Mouse (Mus musculus): ENCODE results near the gene 4933407L21Rik. TPM values are rescaled to one million over a fixed set of nuclear protein-coding genes. Genes with fewer than 3 reads are reported as not detected.

4933407L21Rik gene
- polyA plus RNA-seq, 1 experiment from 2014 or later = 0.46 TPM

- Histone ChIP-seq H3K9ac (ENCODE audit: low read depth, low read length) (no peak overlapping the region), H3K4me1 (replicated peaks; ENCODE audit: control insufficient read depth, insufficient read depth, low read length) (peaks cover 7% of the 10 kb centered on the region), H3K27ac (ENCODE audit: low read depth, low read length) (no peak overlapping the region), H3K4me2 (replicated peaks; ENCODE audit: low read depth, low read length) (no peak overlapping the region), H3K36me3 (ENCODE audit: control insufficient read depth, insufficient read depth, low read length) (no peaks in the 10 kb centered on the region), H3K4me3 (ENCODE audit: low read depth, low read length) (no peak overlapping the region), H3K27me3 (ENCODE audit: control insufficient read depth, insufficient read depth, low read length) (no peaks in the 10 kb centered on the region), H3K9me3 (ENCODE audit: control insufficient read depth, low read length) (no peaks in the 10 kb centered on the region)
- ATAC-seq (ENCODE audit: low FRiP score) = no peak
- 73% methylated on average over 6 of the region's 6 CpGs for WGBS
- DNase-seq (ENCODE audit: low spot score) = no peak
Measured at GRCm38 (mm10) chr1:85936265-85936664, 8.0 kb downstream of the 4933407L21Rik start.

- 80% methylated on average over 1 of the region's 1 CpGs for WGBS
- no peak for DNase-seq (ENCODE audit: low spot score)
Measured at GRCm38 (mm10) chr1:85937323-85937722, 9.0 kb downstream of the 4933407L21Rik start.

GRCm38 (mm10) chr1:85942318-85942717 lies 14.0 kb downstream of the 4933407L21Rik start:
- Histone ChIP-seq H3K36me3 (ENCODE audit: control insufficient read depth, insufficient read depth, low read length) (no peaks in the 10 kb centered on the region), H3K4me2 (replicated peaks; ENCODE audit: low read depth, low read length) (no peak overlapping the region), H3K9me3 (ENCODE audit: control insufficient read depth, low read length) (no peaks in the 10 kb centered on the region), H3K27ac (ENCODE audit: low read depth, low read length) (no peak overlapping the region), H3K4me1 (replicated peaks; ENCODE audit: control insufficient read depth, insufficient read depth, low read length) (no peaks in the 10 kb centered on the region), H3K27me3 (ENCODE audit: control insufficient read depth, insufficient read depth, low read length) (no peaks in the 10 kb centered on the region), H3K9ac (ENCODE audit: low read depth, low read length) (no peak overlapping the region), H3K4me3 (ENCODE audit: low read depth, low read length) (no peak overlapping the region)
- ATAC-seq (ENCODE audit: low FRiP score) = no peak
- no peak for DNase-seq (ENCODE audit: low spot score)
- 88% methylated on average over 8 of the region's 8 CpGs for WGBS

More at GRCm38 (mm10) chr1:85937323-85937722, 9.0 kb downstream of the 4933407L21Rik start:
- Histone ChIP-seq H3K4me1 (replicated peaks; ENCODE audit: control insufficient read depth, insufficient read depth, low read length) (peaks cover 7% of the 10 kb centered on the region), H3K9me3 (ENCODE audit: control insufficient read depth, low read length) (no peaks in the 10 kb centered on the region), H3K27ac (ENCODE audit: low read depth, low read length) (no peak overlapping the region), H3K36me3 (ENCODE audit: control insufficient read depth, insufficient read depth, low read length) (no peaks in the 10 kb centered on the region), H3K9ac (ENCODE audit: low read depth, low read length) (no peak overlapping the region), H3K4me2 (replicated peaks; ENCODE audit: low read depth, low read length) (no peak overlapping the region), H3K27me3 (ENCODE audit: control insufficient read depth, insufficient read depth, low read length) (no peaks in the 10 kb centered on the region), H3K4me3 (ENCODE audit: low read depth, low read length) (no peak overlapping the region)
- ATAC-seq (ENCODE audit: low FRiP score) = no peak

- ATAC-seq (ENCODE audit: low FRiP score) = no peak
- WGBS = 87% methylated on average over 2 of the region's 2 CpGs
Measured at GRCm38 (mm10) chr1:85949085-85949684, 20.9 kb downstream of the 4933407L21Rik start.

GRCm38 (mm10) chr1:85955150-85955549 lies 26.9 kb downstream of the 4933407L21Rik start:
- WGBS = 81% methylated on average over 3 of the region's 3 CpGs
- Histone ChIP-seq H3K9me3 (ENCODE audit: control insufficient read depth, low read length) (no peaks in the 10 kb centered on the region), H3K4me1 (replicated peaks; ENCODE audit: control insufficient read depth, insufficient read depth, low read length) (no peaks in the 10 kb centered on the region), H3K4me2 (replicated peaks; ENCODE audit: low read depth, low read length) (no peak overlapping the region), H3K27ac (ENCODE audit: low read depth, low read length) (no peak overlapping the region), H3K9ac (ENCODE audit: low read depth, low read length) (no peak overlapping the region), H3K27me3 (ENCODE audit: control insufficient read depth, insufficient read depth, low read length) (no peaks in the 10 kb centered on the region), H3K4me3 (ENCODE audit: low read depth, low read length) (no peak overlapping the region), H3K36me3 (ENCODE audit: control insufficient read depth, insufficient read depth, low read length) (no peaks in the 10 kb centered on the region)
- ATAC-seq (ENCODE audit: low FRiP score) (no peak), DNase-seq (ENCODE audit: low spot score) (no peak)

More at GRCm38 (mm10) chr1:85949085-85949684, 20.9 kb downstream of the 4933407L21Rik start:
- Histone ChIP-seq H3K27ac (ENCODE audit: low read depth, low read length) (no peak overlapping the region), H3K27me3 (ENCODE audit: control insufficient read depth, insufficient read depth, low read length) (no peaks in the 10 kb centered on the region), H3K4me2 (replicated peaks; ENCODE audit: low read depth, low read length) (no peak overlapping the region), H3K36me3 (ENCODE audit: control insufficient read depth, insufficient read depth, low read length) (no peaks in the 10 kb centered on the region), H3K4me1 (replicated peaks; ENCODE audit: control insufficient read depth, insufficient read depth, low read length) (no peaks in the 10 kb centered on the region), H3K9me3 (ENCODE audit: control insufficient read depth, low read length) (no peaks in the 10 kb centered on the region), H3K4me3 (ENCODE audit: low read depth, low read length) (no peak overlapping the region), H3K9ac (ENCODE audit: low read depth, low read length) (no peak overlapping the region)
- DNase-seq (ENCODE audit: low spot score) = no peak

- Histone ChIP-seq H3K9ac (ENCODE audit: low read depth, low read length) (no peak overlapping the region), H3K36me3 (ENCODE audit: control insufficient read depth, insufficient read depth, low read length) (no peaks in the 10 kb centered on the region), H3K4me1 (replicated peaks; ENCODE audit: control insufficient read depth, insufficient read depth, low read length) (no peaks in the 10 kb centered on the region), H3K4me2 (replicated peaks; ENCODE audit: low read depth, low read length) (no peak overlapping the region), H3K9me3 (ENCODE audit: control insufficient read depth, low read length) (no peaks in the 10 kb centered on the region), H3K4me3 (ENCODE audit: low read depth, low read length) (no peak overlapping the region), H3K27me3 (ENCODE audit: control insufficient read depth, insufficient read depth, low read length) (no peaks in the 10 kb centered on the region), H3K27ac (ENCODE audit: low read depth, low read length) (no peak overlapping the region)
- ATAC-seq (ENCODE audit: low FRiP score) (no peak), DNase-seq (ENCODE audit: low spot score) (no peak)
- 87% methylated on average over 5 of the region's 5 CpGs for WGBS
Measured at GRCm38 (mm10) chr1:85957290-85957689, 29.0 kb downstream of the 4933407L21Rik start.

GRCm38 (mm10) chr1:85957942-85958619 lies 29.8 kb downstream of the 4933407L21Rik start:
- H3K36me3 ChIP-seq (ENCODE audit: control insufficient read depth, insufficient read depth, low read length) = no peaks in the 10 kb centered on the region
- DNase-seq (ENCODE audit: low spot score) (no peak), ATAC-seq (ENCODE audit: low FRiP score) (no peak)
- no peaks in the 10 kb centered on the region for H3K27me3 ChIP-seq (ENCODE audit: control insufficient read depth, insufficient read depth, low read length)
- H3K27ac ChIP-seq (ENCODE audit: low read depth, low read length) = no peak overlapping the region
- H3K9ac ChIP-seq (ENCODE audit: low read depth, low read length) = no peak overlapping the region
- no peaks in the 10 kb centered on the region for H3K9me3 ChIP-seq (ENCODE audit: control insufficient read depth, low read length)
- H3K4me3 ChIP-seq (ENCODE audit: low read depth, low read length) = no peak overlapping the region
- WGBS = 63% methylated on average over 9 of the region's 9 CpGs
- no peaks in the 10 kb centered on the region for H3K4me1 ChIP-seq (replicated peaks; ENCODE audit: control insufficient read depth, insufficient read depth, low read length)
- no peak overlapping the region for H3K4me2 ChIP-seq (replicated peaks; ENCODE audit: low read depth, low read length)

- no peaks in the 10 kb centered on the region for H3K27me3 ChIP-seq (ENCODE audit: control insufficient read depth, insufficient read depth, low read length)
- H3K9ac ChIP-seq (ENCODE audit: low read depth, low read length) = no peak overlapping the region
- WGBS = 64% methylated on average over 6 of the region's 6 CpGs
- no peak overlapping the region for H3K4me3 ChIP-seq (ENCODE audit: low read depth, low read length)
- no peaks in the 10 kb centered on the region for H3K4me1 ChIP-seq (replicated peaks; ENCODE audit: control insufficient read depth, insufficient read depth, low read length)
- ATAC-seq (ENCODE audit: low FRiP score) = no peak
- no peak overlapping the region for H3K27ac ChIP-seq (ENCODE audit: low read depth, low read length)
- H3K36me3 ChIP-seq (ENCODE audit: control insufficient read depth, insufficient read depth, low read length) = no peaks in the 10 kb centered on the region
- no peaks in the 10 kb centered on the region for H3K9me3 ChIP-seq (ENCODE audit: control insufficient read depth, low read length)
- H3K4me2 ChIP-seq (replicated peaks; ENCODE audit: low read depth, low read length) = no peak overlapping the region
- no peak for DNase-seq (ENCODE audit: low spot score)
Measured at GRCm38 (mm10) chr1:85959129-85959888, 31.0 kb downstream of the 4933407L21Rik start.
